Mouse (Mus musculus): ENCODE data around the gene Adamts9. TPM values are rescaled to one million over a fixed set of nuclear protein-coding genes. Genes with fewer than 3 reads are reported as not detected.

The Adamts9 gene
- polyA plus RNA-seq, 1 experiment from 2014 or later = 8.2 TPM

- no peaks in the 10 kb centered on the region for H3K27me3 ChIP-seq (replicated peaks; ENCODE audit: control insufficient read depth, insufficient read depth, low read length)
- ATAC-seq (ENCODE audit: low read depth) (peak; percentile 72; the same call in 1 of the 2 replicates), DNase-seq (ENCODE audit: low spot score) (peak; percentile 73)
- peaks cover 15% of the 10 kb centered on the region; the same call in 1 of the 2 replicates for H3K36me3 ChIP-seq (ENCODE audit: control insufficient read depth, insufficient read depth, low read length)
- no peak within 1 kb of the TSS for H3K4me3 ChIP-seq (ENCODE audit: low read depth, low read length)
- peaks cover 6% of the 10 kb centered on the region; the same call in 1 of the 2 replicates for H3K4me1 ChIP-seq (ENCODE audit: control insufficient read depth, insufficient read depth, low read length)
- no peak within 1 kb of the TSS for H3K9ac ChIP-seq (ENCODE audit: low read depth, low read length)
- H3K4me2 ChIP-seq (ENCODE audit: low read depth, low read length) = peak within 1 kb of the TSS; percentile 33; the same call in 1 of the 2 replicates
- WGBS = 31% methylated on average over 4 of the region's 4 CpGs
- peak within 1 kb of the TSS; percentile 22 for H3K27ac ChIP-seq (replicated peaks; ENCODE audit: low read depth, low read length)
- no peaks in the 10 kb centered on the region for H3K9me3 ChIP-seq (ENCODE audit: control insufficient read depth, low read length)
These were observed 74.2 kb downstream of the Adamts9 start, which contains the start of gene Gm15737 for GRCm38 (mm10) chr6:92869089-92869581. Gene Gm15737 (plus strand): TSS chr6:92869357.

DNA sequence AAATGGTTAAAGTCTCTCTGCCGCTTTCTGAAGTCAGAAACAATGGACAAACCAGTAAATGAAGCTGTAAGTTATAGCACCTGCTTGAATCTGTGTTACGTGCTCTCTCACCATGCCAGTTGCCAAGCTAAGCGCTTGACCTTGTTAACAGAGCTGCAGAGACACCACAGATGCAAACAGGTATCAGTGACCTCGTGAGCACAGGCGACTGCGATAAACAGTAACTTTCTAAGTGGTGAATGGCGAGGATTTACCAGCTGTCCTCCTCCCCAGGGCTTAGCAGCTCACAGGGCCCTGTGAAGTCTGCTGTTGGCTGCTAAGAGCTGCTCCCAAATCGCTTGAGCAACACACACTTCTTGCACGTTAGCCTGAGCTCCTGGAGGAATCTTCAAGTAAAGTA, 80.7 kb downstream of the Adamts9 start:
- Histone ChIP-seq H3K4me3 (ENCODE audit: low read depth, low read length) (no peak overlapping the region), H3K27ac (replicated peaks; ENCODE audit: low read depth, low read length) (no peak overlapping the region), H3K27me3 (replicated peaks; ENCODE audit: control insufficient read depth, insufficient read depth, low read length) (no peaks in the 10 kb centered on the region), H3K4me1 (ENCODE audit: control insufficient read depth, insufficient read depth, low read length) (no peaks in the 10 kb centered on the region), H3K9me3 (ENCODE audit: control insufficient read depth, low read length) (no peaks in the 10 kb centered on the region), H3K36me3 (ENCODE audit: control insufficient read depth, insufficient read depth, low read length) (peaks cover 11% of the 10 kb centered on the region; the same call in 1 of the 2 replicates), H3K9ac (ENCODE audit: low read depth, low read length) (no peak overlapping the region), H3K4me2 (ENCODE audit: low read depth, low read length) (no peak overlapping the region)
- WGBS = 77% methylated on average over 9 of the region's 9 CpGs
- DNase-seq (ENCODE audit: low spot score) (peak; percentile 19), ATAC-seq (ENCODE audit: low read depth) (no peak)

DNA sequence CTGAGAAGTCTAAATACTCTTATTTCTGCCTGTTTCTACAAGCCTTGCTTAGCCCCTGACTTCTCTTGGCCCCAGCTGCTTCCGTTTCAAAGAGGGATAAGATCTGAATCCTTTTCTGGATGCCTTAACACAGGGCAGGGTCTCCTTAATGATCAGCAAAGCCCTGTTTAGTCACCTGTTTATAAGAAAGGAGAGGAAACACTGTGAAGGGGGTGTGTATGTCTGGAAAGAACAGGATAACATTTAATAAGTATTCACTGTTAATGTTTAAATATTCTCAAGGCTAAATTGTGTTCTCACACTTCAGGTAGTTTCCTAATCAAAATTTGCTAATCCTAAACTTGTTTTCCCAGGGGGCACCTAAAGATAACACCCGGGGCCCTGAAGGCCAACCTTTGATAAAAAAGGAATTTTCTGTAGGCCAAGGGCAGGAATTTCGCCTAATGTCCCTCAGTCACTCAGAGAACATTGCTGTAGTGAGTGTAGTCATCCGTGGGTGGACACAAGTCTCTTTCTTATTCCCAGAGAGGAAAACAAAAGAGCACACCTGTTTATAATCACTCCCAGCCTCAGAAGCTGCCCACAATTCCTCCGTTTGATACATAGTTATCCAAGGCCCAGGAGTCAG, 82.9 kb downstream of the Adamts9 start:
- ATAC-seq (ENCODE audit: low read depth) (no peak), DNase-seq (ENCODE audit: low spot score) (no peak)
- Histone ChIP-seq H3K4me2 (ENCODE audit: low read depth, low read length) (no peak overlapping the region), H3K36me3 (ENCODE audit: control insufficient read depth, insufficient read depth, low read length) (peaks cover 11% of the 10 kb centered on the region; the same call in 1 of the 2 replicates), H3K4me3 (ENCODE audit: low read depth, low read length) (no peak overlapping the region), H3K27me3 (replicated peaks; ENCODE audit: control insufficient read depth, insufficient read depth, low read length) (no peaks in the 10 kb centered on the region), H3K27ac (replicated peaks; ENCODE audit: low read depth, low read length) (no peak overlapping the region), H3K9ac (ENCODE audit: low read depth, low read length) (no peak overlapping the region), H3K4me1 (ENCODE audit: control insufficient read depth, insufficient read depth, low read length) (0 out of 2 replicates have a peak, but pooled peaks cover 4% of the 10 kb centered on the region), H3K9me3 (ENCODE audit: control insufficient read depth, low read length) (no peaks in the 10 kb centered on the region)
- WGBS = 51% methylated on average over 5 of the region's 5 CpGs

GRCm38 (mm10) chr6:92858721-92859510, 84.4 kb downstream of the Adamts9 start:
- 84% methylated on average over 12 of the region's 12 CpGs for WGBS
- no peaks in the 10 kb centered on the region for H3K27me3 ChIP-seq (replicated peaks; ENCODE audit: control insufficient read depth, insufficient read depth, low read length)
- H3K9ac ChIP-seq (ENCODE audit: low read depth, low read length) = no peak overlapping the region
- H3K36me3 ChIP-seq (ENCODE audit: control insufficient read depth, insufficient read depth, low read length) = peaks cover 11% of the 10 kb centered on the region; the same call in 1 of the 2 replicates
- DNase-seq (ENCODE audit: low spot score) (no peak), ATAC-seq (ENCODE audit: low read depth) (no peak)
- no peaks in the 10 kb centered on the region for H3K9me3 ChIP-seq (ENCODE audit: control insufficient read depth, low read length)
- H3K4me3 ChIP-seq (ENCODE audit: low read depth, low read length) = no peak overlapping the region
- no peak overlapping the region for H3K27ac ChIP-seq (replicated peaks; ENCODE audit: low read depth, low read length)
- 0 out of 2 replicates have a peak, but pooled peaks cover 4% of the 10 kb centered on the region for H3K4me1 ChIP-seq (ENCODE audit: control insufficient read depth, insufficient read depth, low read length)
- no peak overlapping the region for H3K4me2 ChIP-seq (ENCODE audit: low read depth, low read length)

DNA sequence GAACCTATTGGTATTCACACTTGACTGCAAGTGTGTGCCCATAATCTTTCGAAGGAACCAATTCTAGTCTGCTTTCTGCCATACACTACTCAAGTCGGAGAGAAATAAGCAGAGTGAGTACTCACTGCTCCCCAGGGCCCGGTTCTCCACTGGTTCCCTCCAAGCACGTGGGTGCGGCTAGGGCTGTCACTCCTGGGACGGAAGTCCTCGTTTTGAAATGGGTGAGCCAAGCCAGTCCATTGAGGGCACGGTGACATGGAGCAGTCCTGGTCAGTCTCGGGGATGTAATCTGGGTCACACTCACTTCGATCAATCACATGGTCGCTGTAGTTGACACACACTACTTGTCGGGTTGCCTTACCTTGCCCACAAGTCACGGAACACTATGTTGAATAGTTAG, 85.5 kb downstream of the Adamts9 start:
- Histone ChIP-seq H3K27ac (replicated peaks; ENCODE audit: low read depth, low read length) (no peak overlapping the region), H3K36me3 (ENCODE audit: control insufficient read depth, insufficient read depth, low read length) (peaks cover 8% of the 10 kb centered on the region; the same call in 1 of the 2 replicates), H3K4me1 (ENCODE audit: control insufficient read depth, insufficient read depth, low read length) (0 out of 2 replicates have a peak, but pooled peaks cover 4% of the 10 kb centered on the region), H3K4me2 (ENCODE audit: low read depth, low read length) (no peak overlapping the region), H3K9me3 (ENCODE audit: control insufficient read depth, low read length) (no peaks in the 10 kb centered on the region), H3K27me3 (replicated peaks; ENCODE audit: control insufficient read depth, insufficient read depth, low read length) (no peaks in the 10 kb centered on the region), H3K9ac (ENCODE audit: low read depth, low read length) (no peak overlapping the region), H3K4me3 (ENCODE audit: low read depth, low read length) (no peak overlapping the region)
- ATAC-seq (ENCODE audit: low read depth) (no peak), DNase-seq (ENCODE audit: low spot score) (no peak)
- WGBS = 88% methylated on average over 13 of the region's 13 CpGs

GRCm38 (mm10) chr6:92854873-92855272, 88.4 kb downstream of the Adamts9 start:
- WGBS = 93% methylated on average over 4 of the region's 4 CpGs
- H3K36me3 ChIP-seq (ENCODE audit: control insufficient read depth, insufficient read depth, low read length) = no peaks in the 10 kb centered on the region
- H3K9me3 ChIP-seq (ENCODE audit: control insufficient read depth, low read length) = no peaks in the 10 kb centered on the region
- ATAC-seq (ENCODE audit: low read depth) = no peak
- no peak overlapping the region for H3K9ac ChIP-seq (ENCODE audit: low read depth, low read length)
- H3K4me1 ChIP-seq (ENCODE audit: control insufficient read depth, insufficient read depth, low read length) = peaks cover 6% of the 10 kb centered on the region; the same call in 1 of the 2 replicates
- H3K4me2 ChIP-seq (ENCODE audit: low read depth, low read length) = no peak overlapping the region
- no peak overlapping the region for H3K4me3 ChIP-seq (ENCODE audit: low read depth, low read length)
- DNase-seq (ENCODE audit: low spot score) = no peak
- no peak overlapping the region for H3K27ac ChIP-seq (replicated peaks; ENCODE audit: low read depth, low read length)
- H3K27me3 ChIP-seq (replicated peaks; ENCODE audit: control insufficient read depth, insufficient read depth, low read length) = no peaks in the 10 kb centered on the region

DNA sequence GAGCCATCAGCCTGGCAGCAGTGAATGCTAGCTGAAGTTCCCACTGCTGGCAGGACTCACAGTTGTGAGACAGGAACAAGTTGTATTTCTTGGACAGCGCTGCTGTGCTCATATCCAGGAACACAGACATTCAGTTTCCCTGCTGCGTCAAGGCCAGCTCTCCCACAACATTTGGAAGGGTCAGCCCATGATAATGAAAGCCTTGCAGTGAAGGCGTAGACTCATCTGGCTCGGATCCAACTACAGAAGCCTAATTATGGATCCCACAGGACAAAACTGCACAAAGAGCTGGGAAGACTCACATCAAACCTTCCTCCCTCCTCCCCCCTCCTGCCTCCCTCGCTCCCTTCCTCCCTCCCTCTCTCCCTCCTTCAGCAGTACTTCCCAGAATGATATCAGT, 93.0 kb downstream of the Adamts9 start:
- peaks cover 16% of the 10 kb centered on the region for H3K36me3 ChIP-seq (ENCODE audit: control insufficient read depth, insufficient read depth, low read length)
- H3K27ac ChIP-seq (replicated peaks; ENCODE audit: low read depth, low read length) = no peak overlapping the region; the same call in 1 of the 2 replicates
- no peak overlapping the region for H3K4me3 ChIP-seq (ENCODE audit: low read depth, low read length)
- peaks cover 2% of the 10 kb centered on the region; the same call in 1 of the 2 replicates for H3K4me1 ChIP-seq (ENCODE audit: control insufficient read depth, insufficient read depth, low read length)
- ATAC-seq (ENCODE audit: low read depth) = peak; percentile 84
- no peaks in the 10 kb centered on the region for H3K9me3 ChIP-seq (ENCODE audit: control insufficient read depth, low read length)
- no peak overlapping the region for H3K4me2 ChIP-seq (ENCODE audit: low read depth, low read length)
- peak; percentile 89 for DNase-seq (ENCODE audit: low spot score)
- WGBS = 32% methylated on average over 5 of the region's 5 CpGs
- H3K9ac ChIP-seq (ENCODE audit: low read depth, low read length) = no peak overlapping the region
- no peaks in the 10 kb centered on the region for H3K27me3 ChIP-seq (replicated peaks; ENCODE audit: control insufficient read depth, insufficient read depth, low read length)

GRCm38 (mm10) chr6:92849208-92849607, 94.1 kb downstream of the Adamts9 start:
- no peaks in the 10 kb centered on the region for H3K27me3 ChIP-seq (replicated peaks; ENCODE audit: control insufficient read depth, insufficient read depth, low read length)
- H3K9me3 ChIP-seq (ENCODE audit: control insufficient read depth, low read length) = no peaks in the 10 kb centered on the region
- no peak overlapping the region for H3K4me2 ChIP-seq (ENCODE audit: low read depth, low read length)
- H3K4me1 ChIP-seq (ENCODE audit: control insufficient read depth, insufficient read depth, low read length) = peaks cover 2% of the 10 kb centered on the region; the same call in 1 of the 2 replicates
- H3K36me3 ChIP-seq (ENCODE audit: control insufficient read depth, insufficient read depth, low read length) = peaks cover 16% of the 10 kb centered on the region
- H3K9ac ChIP-seq (ENCODE audit: low read depth, low read length) = no peak overlapping the region
- no peak overlapping the region for H3K27ac ChIP-seq (replicated peaks; ENCODE audit: low read depth, low read length)
- no peak for ATAC-seq (ENCODE audit: low read depth)
- no peak overlapping the region for H3K4me3 ChIP-seq (ENCODE audit: low read depth, low read length)
- DNase-seq (ENCODE audit: low spot score) = no peak
- 94% methylated on average over 9 of the region's 9 CpGs for WGBS

Data from embryonic facial prominence, embryonic 14.5 days (tissue).